Mouse (Mus musculus) layer of hippocampus, adult 2 months (tissue): Measurements from ENCODE around the gene Esrrg. TPM values are rescaled to one million over a fixed set of nuclear protein-coding genes. Genes with fewer than 3 reads are reported as not detected.

ENCODE experiments used
- DNase-seq, 2 experiments: peaks; one replicate each; pipeline ENCODE4 v3.0.0; 2022; ENCODE audit warnings: low spot score in 2 of 2
- H3K27ac ChIP-seq: fragments of 200-600 bp; 2 replicates; pipeline ENCODE4 v1.8.1; 2022
- H3K4me3 ChIP-seq: fragments of 200-600 bp; 2 replicates; pipeline ENCODE4 v1.8.1; 2022; ENCODE audit warnings: mild to moderate bottlenecking
- CTCF ChIP-seq: fragments of 200-600 bp; conservative IDR thresholded peaks from 2 replicates; pipeline ENCODE4 v1.8.1; 2022; ENCODE audit warnings: antibody characterized with exemption, mild to moderate bottlenecking, moderate library complexity
- total RNA-seq, 2 experiments: library from RNA; stranded (reverse); gene quantifications; 2 replicates each; pipeline ENCODE4 v1.2.3; 2021

The Esrrg gene
- total RNA-seq, 2 experiments from 2014 or later, result 10.9 to 12.6 TPM

- DNase-seq, result no peak
- TF ChIP-seq CTCF, result no peak
- H3K27ac ChIP-seq, result no peak overlapping the region
- H3K4me3 ChIP-seq, result no peak overlapping the region
Measured at GRCm38 (mm10) chr1:187698201-187698600, 89.6 kb downstream of the Esrrg start.

DNA sequence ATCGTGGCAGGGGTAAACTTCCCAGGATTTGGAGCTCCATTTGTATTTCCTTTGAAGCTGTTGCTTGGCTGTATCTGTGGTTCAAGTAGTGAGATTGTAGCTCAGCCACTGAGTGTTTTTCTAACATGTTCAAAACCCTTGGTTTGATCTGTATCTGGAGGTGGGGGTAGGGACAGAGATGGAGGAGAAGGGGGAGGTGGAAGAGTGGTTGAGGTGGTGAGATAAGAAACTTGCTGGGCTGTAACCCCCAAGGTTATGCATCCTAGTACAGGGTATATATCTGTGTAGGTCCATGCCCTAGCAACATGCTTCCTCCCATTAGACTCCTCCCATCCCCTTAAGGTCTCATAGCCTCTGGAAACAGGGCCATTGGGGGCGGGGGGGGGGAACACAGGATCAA is 92.4 kb downstream of the Esrrg start:
- DNase-seq, result no peak
- Histone ChIP-seq H3K27ac (no peak overlapping the region), H3K4me3 (no peak overlapping the region)
- TF ChIP-seq CTCF, result no peak

DNA sequence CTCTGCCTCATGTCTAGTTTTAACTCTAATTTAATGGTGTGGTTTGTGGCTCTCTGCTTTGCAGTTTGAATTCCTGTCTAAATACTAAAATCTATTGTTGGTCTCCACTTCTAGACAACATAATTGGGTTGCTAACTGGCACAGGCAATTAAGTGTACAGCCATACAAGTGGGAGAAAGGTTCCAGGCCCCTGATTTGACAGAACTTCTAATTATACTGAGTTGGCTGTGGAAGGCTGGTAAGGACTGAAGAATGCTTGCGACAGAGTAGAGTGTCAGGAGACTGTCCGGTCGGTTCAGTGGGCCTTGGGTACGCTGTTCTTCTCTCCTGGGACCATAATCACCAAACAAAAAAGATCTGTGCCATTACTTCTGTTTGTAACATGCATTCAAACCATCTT is 96.3 kb downstream of the Esrrg start:
- H3K4me3 ChIP-seq, result no peak overlapping the region
- DNase-seq, result no peak
- no peak for TF ChIP-seq CTCF

GRCm38 (mm10) chr1:187705348-187705747 is 96.8 kb downstream of the Esrrg start:
- TF ChIP-seq CTCF, result no peak
- no peak overlapping the region for H3K4me3 ChIP-seq

More for the DNA sequence above, 96.3 kb downstream of the Esrrg start:
- no peak overlapping the region for H3K27ac ChIP-seq

DNA sequence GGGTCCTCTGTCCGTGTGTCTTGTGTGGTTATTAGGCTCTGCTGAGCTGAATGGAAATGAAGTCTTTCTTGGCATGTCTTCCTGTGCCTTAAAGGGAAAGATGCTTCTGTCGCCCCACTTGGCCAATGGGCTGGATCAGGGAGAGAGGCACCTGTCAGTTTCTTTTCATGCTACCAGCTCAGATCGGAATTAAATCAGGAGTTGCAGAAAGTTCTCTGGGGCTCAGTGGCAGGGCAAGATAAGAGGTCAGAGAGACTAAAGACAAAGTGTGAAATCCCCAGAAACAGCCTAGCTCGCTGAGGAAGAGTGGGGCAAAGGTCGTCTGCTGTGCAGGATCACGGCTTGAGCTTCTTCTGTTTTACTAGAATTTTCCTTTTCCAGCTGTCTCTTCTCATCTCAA is 97.5 kb downstream of the Esrrg start:
- Histone ChIP-seq H3K4me3 (no peak overlapping the region), H3K27ac (no peak overlapping the region)
- TF ChIP-seq CTCF, result no peak
- DNase-seq, result no peak

More at GRCm38 (mm10) chr1:187705348-187705747, 96.8 kb downstream of the Esrrg start:
- no peak for DNase-seq
- no peak overlapping the region for H3K27ac ChIP-seq

DNA sequence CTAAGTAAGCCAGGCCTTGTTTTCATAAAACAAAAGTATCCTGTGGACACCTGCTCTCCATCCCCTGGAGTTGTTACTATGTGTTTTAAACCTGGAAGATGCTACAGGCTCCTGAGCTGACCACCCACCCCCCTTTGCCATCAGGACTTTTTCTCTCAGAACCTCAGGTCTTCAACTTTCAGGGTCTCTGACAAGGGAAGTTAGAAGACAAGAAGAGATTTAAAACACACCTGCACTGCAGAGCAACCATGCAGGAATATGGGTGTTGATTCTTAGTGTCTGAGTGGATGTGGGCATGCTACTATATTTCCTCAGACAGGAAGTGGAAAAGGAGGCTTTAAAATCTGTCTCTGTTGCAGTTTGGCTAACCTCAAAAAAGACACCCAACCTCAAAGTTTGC is 98.6 kb downstream of the Esrrg start:
- Histone ChIP-seq H3K4me3 (no peak overlapping the region), H3K27ac (no peak overlapping the region)
- DNase-seq, result no peak
- TF ChIP-seq CTCF, result no peak

DNA sequence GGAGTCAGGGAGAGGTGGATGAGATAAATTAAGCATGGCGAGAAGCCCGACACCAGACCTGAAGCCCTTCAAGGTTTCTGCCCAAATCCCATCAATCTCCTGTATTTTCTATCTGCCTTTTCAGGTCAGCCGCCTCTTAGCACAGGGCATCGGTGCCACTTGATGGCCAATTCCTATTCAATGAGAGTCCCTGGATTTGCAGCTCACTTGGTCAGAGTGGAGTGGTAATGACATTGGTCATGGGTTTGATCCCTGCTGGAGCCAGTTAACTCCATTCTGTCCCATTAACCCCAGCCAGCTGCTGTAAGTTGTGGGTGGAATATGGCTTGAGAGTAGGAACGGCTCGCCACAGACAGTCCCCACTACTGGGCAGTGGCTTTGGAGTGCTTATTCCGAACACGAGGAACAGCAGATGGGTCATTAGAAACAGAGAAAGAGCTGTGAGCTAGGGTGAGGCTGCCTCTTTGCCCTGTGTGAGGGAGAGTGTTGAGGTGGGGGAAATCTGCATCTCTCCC is 101.9 kb downstream of the Esrrg start:
- no peak for TF ChIP-seq CTCF
- no peak for DNase-seq
- Histone ChIP-seq H3K27ac (no peak overlapping the region), H3K4me3 (no peak overlapping the region)

DNA sequence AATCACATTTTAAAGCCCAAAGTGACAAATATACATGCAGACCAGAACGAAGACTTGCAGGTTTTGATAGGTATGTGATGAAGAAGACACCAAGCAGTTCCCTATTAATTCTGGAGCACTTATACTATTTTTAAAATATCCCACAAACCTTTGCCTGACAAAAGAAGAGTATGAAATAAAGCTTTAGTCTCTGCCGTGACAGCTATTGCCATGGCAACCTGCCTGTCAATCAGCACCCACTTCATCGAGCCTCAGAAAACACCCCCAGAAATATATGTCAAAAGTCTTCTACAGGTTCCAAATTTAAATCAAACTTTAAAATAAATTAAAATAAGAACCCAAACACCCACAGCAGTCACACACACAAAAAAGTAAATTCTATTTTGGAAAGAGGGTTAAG is 112.4 kb downstream of the Esrrg start:
- Histone ChIP-seq H3K4me3 (no peak overlapping the region), H3K27ac (no peak overlapping the region)
- peak; percentile 29 to 32 for DNase-seq
- TF ChIP-seq CTCF, result no peak

GRCm38 (mm10) chr1:187722016-187722415 is 113.4 kb downstream of the Esrrg start:
- TF ChIP-seq CTCF, result no peak
- H3K27ac ChIP-seq, result no peak overlapping the region
- DNase-seq, result no peak
- no peak overlapping the region for H3K4me3 ChIP-seq

DNA sequence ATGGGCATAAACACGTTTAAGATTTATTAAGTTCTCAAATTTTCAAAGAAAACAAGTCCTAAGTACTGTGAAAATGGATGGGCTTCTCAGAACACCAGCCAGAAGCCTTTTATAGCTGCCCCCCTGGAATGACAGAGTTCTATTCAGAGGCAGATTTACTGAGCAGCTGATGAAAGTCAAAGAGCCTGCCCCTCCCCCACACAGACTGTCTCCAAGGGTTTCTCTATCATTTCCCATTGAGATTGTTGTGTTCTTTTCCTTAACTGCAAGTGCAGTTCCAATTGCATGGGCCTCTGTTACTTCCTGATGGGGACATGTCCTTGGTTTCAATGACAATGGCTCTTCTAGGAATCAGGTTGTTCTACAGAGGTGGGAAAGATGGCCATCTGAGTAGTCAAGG is 116.1 kb downstream of the Esrrg start:
- no peak overlapping the region for H3K4me3 ChIP-seq
- no peak overlapping the region for H3K27ac ChIP-seq
- no peak for DNase-seq
- no peak for TF ChIP-seq CTCF

GRCm38 (mm10) chr1:187725351-187725750 is 116.8 kb downstream of the Esrrg start:
- TF ChIP-seq CTCF, result no peak
- Histone ChIP-seq H3K27ac (no peak overlapping the region), H3K4me3 (no peak overlapping the region)
- DNase-seq, result no peak

DNA sequence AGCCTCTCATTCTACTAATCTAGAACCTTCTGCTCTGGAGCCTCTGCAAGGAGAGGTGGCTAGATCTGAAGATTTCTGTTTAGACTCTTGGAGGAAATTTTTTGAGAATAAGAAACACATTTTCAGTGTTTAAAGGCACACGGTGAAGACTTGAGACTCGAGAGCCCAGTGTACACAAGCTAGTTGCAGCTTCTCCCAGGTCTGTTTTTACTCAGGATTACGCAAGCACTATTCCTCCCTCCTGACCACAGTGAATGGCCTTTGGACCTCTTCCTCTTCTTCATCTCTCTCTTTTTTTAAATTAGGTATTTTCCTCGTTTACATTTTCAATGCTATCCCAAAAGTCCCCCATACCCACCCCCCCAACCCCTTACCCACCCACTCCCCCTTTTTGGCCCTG is 122.6 kb downstream of the Esrrg start:
- Histone ChIP-seq H3K27ac (no peak overlapping the region), H3K4me3 (no peak overlapping the region)
- no peak for TF ChIP-seq CTCF
- no peak for DNase-seq

DNA sequence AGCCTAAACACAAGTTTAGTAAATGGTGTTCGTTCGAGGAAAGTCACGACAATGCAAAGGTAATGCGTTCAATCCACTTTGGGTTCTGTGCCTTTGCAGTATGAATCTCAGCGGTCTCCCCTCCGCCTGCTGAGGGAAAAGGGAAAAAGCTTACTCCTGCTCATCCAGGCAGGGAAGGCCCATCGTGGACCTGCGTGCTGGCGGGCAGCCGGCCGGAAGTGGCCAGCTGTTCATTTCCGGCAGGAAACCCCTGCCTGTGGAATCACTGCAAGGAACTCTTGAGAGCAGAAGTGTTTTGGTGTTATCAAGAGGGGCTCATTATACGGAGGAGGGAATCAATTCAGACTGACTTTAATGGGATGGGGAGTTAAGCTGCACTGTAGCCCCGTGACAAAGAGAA is 127.9 kb downstream of the Esrrg start:
- no peak overlapping the region for H3K4me3 ChIP-seq
- TF ChIP-seq CTCF, result no peak
- H3K27ac ChIP-seq, result no peak overlapping the region
- DNase-seq, result no peak

DNA sequence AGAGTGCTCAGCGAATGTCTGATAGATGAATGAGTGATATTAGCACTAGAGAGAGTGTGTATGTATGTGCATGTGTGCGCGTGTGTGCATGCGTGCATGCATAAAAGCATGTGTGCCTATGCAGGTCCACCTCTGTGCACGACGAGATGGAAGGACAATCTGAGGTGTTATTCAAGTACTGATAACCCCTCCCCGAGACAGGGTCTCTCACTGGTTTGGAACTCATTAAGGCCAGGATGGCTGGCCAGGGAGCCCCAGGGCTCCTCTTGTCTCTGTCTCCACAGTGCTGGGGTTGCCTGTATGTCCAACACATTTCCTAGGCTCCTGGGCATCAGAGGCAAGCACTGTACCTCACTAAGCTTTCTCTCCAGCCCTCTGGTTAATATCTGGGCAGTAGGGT is 128.7 kb downstream of the Esrrg start:
- Histone ChIP-seq H3K4me3 (no peak overlapping the region), H3K27ac (no peak overlapping the region)
- TF ChIP-seq CTCF, result no peak
- DNase-seq, result no peak

GRCm38 (mm10) chr1:187740531-187740930 is 131.9 kb downstream of the Esrrg start:
- no peak for DNase-seq
- Histone ChIP-seq H3K27ac (no peak overlapping the region), H3K4me3 (no peak overlapping the region)
- no peak for TF ChIP-seq CTCF
